Comparison of ENCODE assay signal across 8 mouse cellular contexts in genomic region chr6:91686597-91686996, GRCm38 (mm10). TPM values are rescaled to one million over a fixed set of nuclear protein-coding genes. Genes with fewer than 3 reads are reported as not detected.
A peak's percentile ranks its signal among the peaks of the same experiment; 100 is the strongest.
DNase-seq lines count a peak whose midpoint lies in the region; ATAC-seq and TF ChIP-seq lines count a peak whose summit lies in the region.

No protein-coding gene starts in this region.

- intact Hi-C loops in heart, postnatal 10 days (cut with DNase I): loop anchor here (2.0 kb wide), 1 partner anchor 26 kb away; no protein-coding TSS in a partner anchor
- intact Hi-C loops in gastrocnemius, postnatal 14 days (cut with DNase I; ENCODE audit: low total_unique reads): loop anchor here (5.0 kb wide), 1 partner anchor 41 kb away; no protein-coding TSS in a partner anchor

- 68% methylated on average over 4 of the region's 4 CpGs for WGBS in limb, embryonic 12.5 days
- 43% methylated on average over 4 of the region's 4 CpGs for WGBS in midbrain, postnatal 0 days

- DNase-seq in cerebellum, postnatal 10 days: peak; percentile 52 to 63
- DNase-seq in cerebellum, adult 8-10 months: no peak
- DNase-seq in brain, embryonic 14.5 days (ENCODE audit: low read depth): peak; percentile 59
- peak; percentile 74 to 81 for DNase-seq in heart, postnatal 10 days
- peak; percentile 15 for DNase-seq in midbrain, postnatal 0 days (ENCODE audit: low spot score)
- DNase-seq in gastrocnemius, postnatal 14 days: no peak
- no peak for DNase-seq in right cerebral cortex, postnatal 4 days

- no peak for TF ChIP-seq POLR2A in brain, embryonic 14.5 days (IDR thresholded peaks at IDR 0.05; ENCODE audit: borderline replicate concordance, extremely low read depth, insufficient read depth, insufficient read length, poor library complexity, severe bottlenecking)

- no peak overlapping the region for H3K27ac ChIP-seq in limb, embryonic 12.5 days
- H3K27ac ChIP-seq in midbrain, postnatal 0 days (ENCODE audit: low read depth, low read length): no peak overlapping the region

- H3K9me3 ChIP-seq in limb, embryonic 12.5 days: no peaks in the 10 kb centered on the region
- H3K9me3 ChIP-seq in midbrain, postnatal 0 days (ENCODE audit: low read length): no peaks in the 10 kb centered on the region

- no peaks in the 10 kb centered on the region for H3K27me3 ChIP-seq in limb, embryonic 12.5 days
- no peaks in the 10 kb centered on the region for H3K27me3 ChIP-seq in midbrain, postnatal 0 days (ENCODE audit: insufficient read depth, low read length)

- TF ChIP-seq CTCF in brain, embryonic 14.5 days (IDR thresholded peaks at IDR 0.05; ENCODE audit: borderline replicate concordance, extremely low read depth, insufficient read depth, insufficient read length): no peak
- TF ChIP-seq CTCF in midbrain, postnatal 0 days (IDR thresholded peaks at IDR 0.05): no peak

- H3K9ac ChIP-seq in limb, embryonic 12.5 days (replicated peaks): no peak overlapping the region
- no peak overlapping the region for H3K9ac ChIP-seq in midbrain, postnatal 0 days (replicated peaks; ENCODE audit: low read length, poor library complexity, severe bottlenecking)

- peaks cover 10% of the 10 kb centered on the region; the same call in 1 of the 2 replicates for H3K36me3 ChIP-seq in limb, embryonic 12.5 days
- no peaks in the 10 kb centered on the region for H3K36me3 ChIP-seq in midbrain, postnatal 0 days (ENCODE audit: insufficient read depth, low read length)

- peaks cover 47% of the 10 kb centered on the region for H3K4me1 ChIP-seq in limb, embryonic 12.5 days (replicated peaks)
- peaks cover 16% of the 10 kb centered on the region for H3K4me1 ChIP-seq in midbrain, postnatal 0 days (ENCODE audit: insufficient read depth, low read length)

- peak overlapping the region; percentile 96; the same call in 1 of the 2 replicates for H3K4me2 ChIP-seq in limb, embryonic 12.5 days
- peak overlapping the region; percentile 58 for H3K4me2 ChIP-seq in midbrain, postnatal 0 days (ENCODE audit: low read depth, low read length, poor library complexity, severe bottlenecking)

- H3K4me3 ChIP-seq in limb, embryonic 12.5 days (replicated peaks): no peak overlapping the region
- H3K4me3 ChIP-seq in midbrain, postnatal 0 days (ENCODE audit: low read depth, low read length): peak overlapping the region; percentile 93

- no peak for ATAC-seq in limb, embryonic 12.5 days (ENCODE audit: insufficient number of reproducible peaks, insufficient read depth, low FRiP score, low TSS enrichment, low read depth)
- ATAC-seq in midbrain, postnatal 0 days (ENCODE audit: low FRiP score): no peak

RNA-seq across cellular contexts. Expression of gene Slc6a6, which starts 2.7 kb away (rescaled TPM):
- polyA plus RNA-seq in brain, embryonic 14.5 days (2012; rRNA removed): 67.2 and 96.3 TPM in 2 replicates
- 100 to 1,000 TPM; 160 to 173 TPM for total RNA-seq in heart, postnatal 10 days (2021)
- polyA plus RNA-seq in limb, embryonic 12.5 days (2016; fragmentation: Nextera tagmentation; extraction: Ambion mirVana): 45.4 and 47.1 TPM in 2 replicates
- total RNA-seq in midbrain, postnatal 0 days (2014; rRNA removed): 105 and 147 TPM in 2 replicates
- polyA plus RNA-seq in midbrain, postnatal 0 days (2015; fragmentation: Nextera tagmentation; extraction: Ambion mirVana): 123 and 146 TPM in 2 replicates
- total RNA-seq in gastrocnemius, postnatal 14 days (2021): 10 to 100 TPM; 33.5 to 39.8 TPM

Comparison
In these comparisons a context has a peak if more than half of its experiments do, and no peak if none do; other contexts are left out.
1. DNase-seq: peak in cerebellum, postnatal 10 days (2 of 2), brain, embryonic 14.5 days (single experiment), heart, postnatal 10 days (2 of 2) and midbrain, postnatal 0 days (single experiment); none in cerebellum, adult 8-10 months (single experiment), gastrocnemius, postnatal 14 days (single experiment) and right cerebral cortex, postnatal 4 days (single experiment).